Mouse (Mus musculus) mature B cell (primary cell): ENCODE results near the gene Dennd5a.
"Not testable (repeated sequence)": the region's sequence is repeated elsewhere in the genome, so short reads cannot be mapped to it uniquely, and the experiment has no call there.

Experiments used
- in situ Hi-C: fragments of 300-500 bp; cut with MboI; formaldehyde crosslinking; loops from 2 replicates; pipeline ENCODE4 v1.14.3; 2019

The Dennd5a gene

DNA sequence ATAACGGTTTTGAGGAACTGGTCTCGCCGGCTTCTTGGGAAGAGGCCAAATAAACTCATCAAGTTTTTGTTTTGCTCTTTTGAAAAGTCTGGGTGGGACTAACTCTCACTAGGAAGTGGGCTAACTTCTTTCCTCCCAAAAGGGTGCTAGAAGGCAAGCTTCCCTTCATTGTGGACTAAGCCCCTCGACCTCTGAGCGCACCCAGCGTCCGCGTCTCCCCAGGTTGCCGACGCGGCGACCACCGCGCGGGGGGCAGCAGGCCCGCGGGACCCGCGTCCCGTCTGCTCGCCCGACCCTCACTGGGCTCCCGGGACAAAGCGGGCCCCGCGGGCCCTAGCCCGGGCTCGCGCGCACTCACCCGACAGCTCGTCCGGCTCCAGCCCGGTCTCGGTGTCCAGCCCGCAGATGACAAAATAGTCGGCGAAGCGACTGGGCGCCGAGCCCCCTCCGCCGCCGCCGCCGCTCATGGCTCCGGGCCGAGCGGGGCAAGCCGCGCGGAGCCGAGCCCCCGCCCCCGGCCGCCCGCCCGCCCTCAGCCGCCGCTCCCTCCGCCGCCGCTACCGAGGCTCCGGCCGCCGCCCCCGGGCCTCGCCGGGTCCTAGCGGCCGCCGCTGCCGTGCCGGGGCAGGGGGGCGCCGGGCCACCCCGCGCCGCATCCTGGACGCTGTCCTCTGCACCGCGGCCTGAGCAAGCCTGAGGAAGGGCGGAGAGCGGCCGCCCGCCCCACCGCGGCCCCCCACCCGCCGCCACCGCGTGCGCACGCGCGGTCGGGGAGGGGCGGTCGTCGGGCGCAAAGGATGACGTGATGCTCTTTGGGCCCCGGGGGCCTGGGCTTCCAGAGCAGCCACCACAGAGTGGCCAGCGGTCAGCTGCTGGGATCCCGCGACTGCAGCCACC, at the start of gene Dennd5a:
Gene Dennd5a (minus strand): TSS at position 755 of the 897 bp plus-strand sequence.
- in situ Hi-C loops: no loop called here

DNA sequence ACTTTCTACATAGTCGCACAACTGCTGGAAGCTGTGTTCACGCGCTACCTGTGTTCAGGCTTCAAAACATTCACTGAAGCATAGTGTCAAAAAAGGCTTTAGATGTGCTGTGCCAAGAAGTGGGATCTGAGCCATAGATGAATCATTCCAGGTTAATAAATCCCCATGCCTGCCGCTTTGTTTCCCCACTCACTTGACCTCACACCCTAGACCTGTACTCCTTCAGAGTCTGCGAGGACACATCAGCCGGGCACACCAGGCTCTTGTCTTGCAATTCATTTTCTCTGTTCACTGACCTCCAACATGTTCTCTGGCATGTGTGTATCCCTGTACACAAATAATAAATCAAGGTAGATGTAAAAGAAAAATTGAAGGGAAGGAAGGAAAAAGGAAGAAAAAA, 48.8 kb upstream of the Dennd5a start:
- in situ Hi-C loops: no loop called here

DNA sequence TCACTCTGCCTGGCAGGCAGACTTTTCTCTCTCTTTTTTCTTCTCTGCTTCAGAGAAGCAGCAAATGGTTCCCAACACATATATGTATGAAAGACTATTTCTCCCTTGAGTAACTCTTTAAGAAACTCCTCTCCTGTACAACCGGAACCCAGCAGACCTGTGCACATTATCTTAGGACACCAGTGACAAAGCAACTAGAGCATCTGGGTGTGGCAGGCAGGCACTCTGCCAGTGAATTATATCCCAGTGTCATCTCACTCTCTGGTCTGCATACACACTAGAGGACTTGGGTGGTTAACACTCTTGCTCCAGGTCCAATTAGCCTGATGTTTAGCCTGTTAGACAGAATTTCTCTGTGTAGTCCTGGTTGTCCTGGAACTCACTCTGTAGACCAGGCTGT, 48.2 kb upstream of the Dennd5a start:
- in situ Hi-C loops: no loop called here

DNA sequence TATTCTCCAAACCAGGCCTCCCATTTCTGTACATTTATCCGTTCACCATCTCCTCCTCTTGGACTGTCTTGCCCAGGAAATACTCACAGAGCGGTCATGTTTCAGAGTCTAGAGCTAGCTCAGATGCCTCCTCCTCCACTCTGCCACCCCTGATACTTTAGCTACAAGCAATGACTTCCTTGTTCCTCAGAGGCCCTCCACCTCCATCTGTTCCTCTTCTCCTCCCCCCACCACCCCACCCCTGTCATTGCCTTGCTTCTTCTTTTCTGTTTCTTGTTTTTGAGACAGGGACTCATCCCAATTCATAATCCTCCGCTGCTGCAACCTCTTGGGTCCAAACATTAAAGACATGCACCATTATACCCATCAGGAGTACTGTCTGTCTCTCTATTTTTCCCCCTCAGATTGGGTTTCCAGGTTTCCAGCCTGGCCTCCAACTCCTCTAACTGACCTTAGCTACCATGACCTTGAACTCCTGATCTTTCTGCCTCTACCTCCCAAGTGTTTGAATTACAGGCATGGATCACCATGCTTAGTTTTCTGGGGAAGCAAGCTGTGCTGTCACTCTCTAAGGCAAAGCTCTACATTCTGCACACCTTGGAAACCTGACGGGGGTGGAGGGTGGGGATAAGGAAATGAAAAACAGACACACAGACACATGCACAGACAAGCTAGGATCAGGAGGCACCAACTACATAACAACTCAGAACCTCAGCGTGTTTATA, 46.4 kb upstream of the Dennd5a start:
- in situ Hi-C loops: no loop called here

DNA sequence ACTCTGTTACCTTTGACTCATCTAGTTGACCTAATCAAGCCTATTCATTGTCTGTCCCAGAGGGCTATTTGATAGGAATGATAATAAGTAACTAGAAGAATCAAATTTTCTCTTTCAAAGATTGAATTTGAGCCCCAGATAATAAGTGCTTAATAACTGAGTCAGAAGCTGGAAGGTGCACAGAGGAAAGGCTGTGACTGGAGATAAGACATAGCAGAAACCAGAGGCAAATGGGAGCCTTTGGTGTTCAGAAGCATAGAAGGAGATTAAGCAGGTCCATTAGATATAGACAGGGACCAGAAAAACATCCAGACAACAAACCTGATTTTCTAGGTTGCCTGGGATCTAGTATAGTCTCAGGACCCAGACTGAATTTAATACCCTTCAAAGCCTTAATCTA, 45.7 kb upstream of the Dennd5a start:
- in situ Hi-C loops: no loop called here

DNA sequence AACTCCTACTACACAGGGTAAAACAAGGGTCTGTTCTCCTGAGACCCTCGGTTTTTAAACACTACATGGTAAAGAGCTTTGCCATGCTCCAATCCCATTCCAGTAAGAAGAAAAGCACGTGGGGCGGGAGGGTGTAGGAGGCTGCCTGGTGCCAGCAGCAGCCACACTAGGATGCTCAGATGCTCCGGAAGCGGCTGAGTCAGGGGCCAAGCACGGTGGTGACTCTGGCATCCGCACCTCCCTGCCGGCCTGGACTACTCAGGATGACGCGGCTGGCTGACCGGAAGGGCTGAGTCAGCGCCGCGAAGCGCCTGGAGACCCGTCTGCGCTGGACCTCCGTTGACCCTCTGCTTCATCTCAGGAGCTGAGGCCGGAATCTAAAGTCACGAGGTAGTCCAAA, 42.7 kb upstream of the Dennd5a start:
- in situ Hi-C loops: no loop called here

DNA sequence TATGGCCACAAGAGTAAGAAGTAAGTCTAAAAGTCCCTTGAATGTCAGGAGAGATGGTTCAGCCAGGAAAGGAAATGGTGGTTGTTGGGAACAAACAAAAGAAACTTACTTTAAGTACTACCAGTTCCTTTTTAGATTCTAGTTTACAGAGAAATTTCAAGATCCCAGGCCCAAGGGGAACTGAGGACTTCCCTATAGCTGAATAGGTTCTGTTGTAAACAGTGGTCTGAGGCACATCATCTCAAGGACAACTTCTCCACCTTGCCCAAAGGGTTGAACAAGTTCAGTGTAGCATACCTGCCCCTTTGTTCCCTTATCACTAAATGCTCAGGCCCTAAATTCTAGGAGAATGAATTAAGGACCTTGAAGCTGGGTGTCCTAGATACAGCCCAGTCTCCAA, 41.8 kb upstream of the Dennd5a start:
- in situ Hi-C loops: no loop called here

DNA sequence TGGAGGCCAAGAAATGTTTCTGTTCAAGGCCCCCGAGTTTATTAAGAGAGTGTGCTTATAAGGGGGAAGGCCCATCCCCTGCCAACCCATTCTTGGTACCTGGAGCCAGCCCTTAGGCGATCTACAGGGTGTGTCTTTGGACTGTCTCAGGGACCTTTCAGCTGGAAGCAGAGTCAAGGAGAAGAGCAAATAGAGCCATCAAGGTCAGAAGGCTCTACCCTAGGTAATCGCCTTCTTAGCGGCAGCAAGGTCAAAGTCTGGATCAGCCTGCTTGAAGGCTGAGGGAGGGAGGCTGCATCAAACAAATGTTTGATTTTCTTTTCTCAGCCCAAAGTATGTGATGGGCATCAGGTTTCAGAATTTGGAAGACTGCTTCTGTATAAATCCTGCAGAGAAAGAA, 38.1 kb upstream of the Dennd5a start:
- in situ Hi-C loops: no loop called here

DNA sequence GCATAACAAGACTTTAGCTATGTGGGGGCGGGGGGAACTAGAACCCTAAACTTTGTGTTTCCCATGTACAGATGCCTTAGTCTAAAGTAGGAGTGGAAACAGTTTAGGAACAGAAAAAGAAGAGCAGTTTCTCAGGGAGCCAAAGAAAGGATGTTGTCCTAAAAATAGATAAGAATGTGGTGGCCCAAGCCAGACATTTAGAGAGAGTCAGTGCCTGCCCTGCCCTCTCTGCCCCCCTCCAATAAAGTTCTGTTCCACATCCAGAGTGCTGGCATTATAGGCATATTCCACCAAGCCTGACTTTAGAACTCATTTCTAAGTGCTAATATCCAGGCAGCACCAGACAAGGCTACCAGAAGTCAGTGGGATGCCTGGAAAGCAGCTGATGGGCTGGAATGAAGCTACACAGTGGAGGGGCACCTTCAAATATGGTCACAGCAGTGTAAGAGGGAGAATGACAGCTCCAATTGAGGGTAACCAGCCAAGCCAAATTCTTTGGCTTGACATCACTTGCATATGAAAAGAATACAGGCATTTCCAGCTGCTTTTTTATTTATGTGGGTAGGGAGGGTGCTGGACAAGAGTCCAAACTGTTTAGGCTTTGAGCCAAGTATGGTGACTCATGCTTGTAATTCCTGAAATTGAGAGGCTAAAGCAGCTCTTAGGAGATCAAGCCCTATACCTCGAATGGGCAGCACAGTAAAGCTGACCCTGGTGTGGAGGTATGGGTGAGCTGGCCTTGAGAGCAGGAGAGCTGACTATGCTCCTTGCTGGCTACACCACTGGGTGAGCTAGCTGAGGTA, 33.1 kb upstream of the Dennd5a start:
- in situ Hi-C loops: no loop called here

DNA sequence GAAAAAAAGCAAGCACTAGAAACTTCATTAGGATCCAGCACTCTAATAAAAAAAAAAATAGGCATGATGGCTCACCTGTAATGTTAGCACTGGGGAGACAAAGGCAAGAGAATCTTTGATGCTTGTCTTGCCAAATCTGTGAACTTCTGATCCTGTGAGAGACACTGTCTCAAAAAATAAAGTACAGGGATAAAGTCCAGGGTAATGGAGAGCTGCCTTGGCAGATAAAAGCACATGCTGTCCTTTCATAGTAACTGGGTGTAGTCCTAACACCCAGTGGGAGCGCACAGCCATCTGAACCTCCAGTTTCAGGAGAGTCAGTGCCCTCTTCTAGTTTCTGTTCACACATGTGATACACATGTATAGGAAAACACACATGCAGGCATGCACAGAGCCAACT, 31.0 kb upstream of the Dennd5a start:
- in situ Hi-C loops: no loop called here

DNA sequence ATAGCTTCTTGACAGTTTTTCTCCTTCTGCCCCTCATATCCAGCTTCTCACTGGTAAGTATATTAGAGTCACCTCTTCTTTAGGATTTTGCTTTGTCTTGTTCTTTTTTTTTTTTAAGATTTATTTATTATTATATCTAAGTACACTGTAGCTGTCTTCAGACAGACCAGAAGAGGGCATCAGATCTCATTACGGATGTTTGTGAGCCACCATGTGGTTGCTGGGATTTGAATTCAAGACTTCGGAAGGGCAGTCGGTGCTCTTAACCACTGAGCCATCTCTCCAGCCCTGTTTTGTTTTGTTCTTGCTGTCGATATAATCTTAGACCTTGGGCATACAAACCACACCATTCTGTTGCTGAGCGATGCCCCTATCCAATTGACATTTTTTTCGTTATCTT, 26.5 kb upstream of the Dennd5a start, which contains the start of gene Tmem41b:
Gene Tmem41b (minus strand): TSS at position 155 of the 400 bp plus-strand sequence.
- in situ Hi-C loops: not testable (repeated sequence)

DNA sequence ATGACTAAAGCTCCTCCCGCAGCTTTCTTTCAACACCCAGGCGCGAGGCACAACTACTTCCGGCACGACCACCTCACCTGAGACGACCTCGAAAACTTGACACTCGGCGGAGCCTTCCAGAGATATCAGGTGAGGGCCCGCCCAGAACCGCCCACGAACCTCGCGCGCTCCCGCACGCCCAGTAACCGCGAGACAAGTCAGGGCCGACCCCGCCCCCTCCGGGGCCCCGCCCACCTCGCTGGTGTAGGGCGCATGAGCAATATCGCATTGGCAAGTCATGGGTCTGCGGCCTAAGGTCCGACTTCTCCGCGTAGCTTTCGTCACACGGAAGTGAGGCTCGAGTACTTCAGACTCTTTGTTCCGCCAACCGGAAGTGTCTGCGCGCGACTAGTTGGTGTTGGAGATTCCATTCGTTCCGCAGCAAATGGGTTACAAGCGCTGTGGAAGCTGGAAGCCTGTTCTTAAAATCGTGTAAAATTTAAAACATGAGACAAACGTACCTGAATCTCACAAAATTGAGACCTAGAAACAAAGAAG, 25.9 kb upstream of the Dennd5a start:
- in situ Hi-C loops: no loop called here

DNA sequence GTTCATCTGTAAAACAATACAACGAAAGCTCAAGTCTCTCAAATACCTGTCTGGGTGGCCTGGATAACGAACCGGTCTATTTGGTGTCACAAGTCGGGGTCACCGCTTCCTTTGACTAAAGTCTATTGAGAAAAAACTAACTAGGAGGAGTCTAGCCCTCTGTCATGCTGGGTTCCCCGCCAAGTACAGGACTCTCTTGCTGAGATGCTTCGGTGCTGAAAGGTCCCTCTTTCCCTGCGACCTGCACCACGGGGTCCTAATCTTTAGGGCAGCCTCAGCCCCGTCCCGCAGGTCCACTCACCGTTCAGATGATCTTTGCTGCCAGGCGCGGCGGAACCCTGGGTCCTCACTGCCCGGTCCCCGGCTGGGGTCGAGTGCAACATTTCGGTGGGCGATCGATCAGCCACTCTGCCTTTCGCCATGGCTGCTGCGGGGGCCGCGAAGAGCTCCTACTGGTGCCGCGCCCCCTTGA, 25.4 kb upstream of the Dennd5a start:
- in situ Hi-C loops: no loop called here

DNA sequence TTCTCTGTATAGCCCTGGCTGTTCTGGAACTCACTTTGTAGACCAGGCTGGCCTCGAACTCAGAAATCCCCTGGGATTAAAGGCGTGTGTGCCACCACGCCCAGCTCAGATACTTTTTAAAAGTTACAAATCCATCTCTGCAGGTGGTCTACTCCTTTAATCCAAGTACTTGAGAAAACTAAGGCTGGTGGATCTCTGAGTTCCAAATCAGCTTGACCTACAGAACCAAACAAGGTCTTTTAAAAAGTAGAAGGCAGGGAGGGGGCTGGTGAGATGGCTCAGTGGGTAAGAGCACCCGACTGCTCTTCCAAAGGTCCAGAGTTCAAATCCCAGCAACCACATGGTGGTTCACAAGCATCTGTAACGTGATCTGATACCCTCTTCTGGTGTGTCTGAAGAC, 24.3 kb upstream of the Dennd5a start:
- in situ Hi-C loops: not testable (repeated sequence)

DNA sequence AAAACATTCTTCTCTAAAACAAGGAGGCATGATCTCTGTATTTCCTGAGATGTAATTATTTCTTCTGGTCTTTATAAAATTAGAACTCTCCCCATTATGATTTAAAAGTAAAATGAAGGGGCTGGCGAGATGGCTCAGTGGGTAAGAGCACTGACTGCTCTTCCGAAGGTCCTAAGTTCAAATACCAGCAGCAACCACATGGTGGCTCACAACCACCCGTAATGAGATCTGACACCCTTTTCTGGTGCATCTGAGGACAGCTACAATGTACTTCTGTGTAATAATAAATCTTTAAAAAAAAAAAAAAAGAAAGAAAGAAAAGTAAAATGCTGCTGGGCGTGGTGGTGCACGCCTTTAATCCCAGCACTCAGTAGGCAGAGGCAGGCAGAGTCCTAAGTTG, 16.9 kb upstream of the Dennd5a start:
- in situ Hi-C loops: not testable (repeated sequence)

DNA sequence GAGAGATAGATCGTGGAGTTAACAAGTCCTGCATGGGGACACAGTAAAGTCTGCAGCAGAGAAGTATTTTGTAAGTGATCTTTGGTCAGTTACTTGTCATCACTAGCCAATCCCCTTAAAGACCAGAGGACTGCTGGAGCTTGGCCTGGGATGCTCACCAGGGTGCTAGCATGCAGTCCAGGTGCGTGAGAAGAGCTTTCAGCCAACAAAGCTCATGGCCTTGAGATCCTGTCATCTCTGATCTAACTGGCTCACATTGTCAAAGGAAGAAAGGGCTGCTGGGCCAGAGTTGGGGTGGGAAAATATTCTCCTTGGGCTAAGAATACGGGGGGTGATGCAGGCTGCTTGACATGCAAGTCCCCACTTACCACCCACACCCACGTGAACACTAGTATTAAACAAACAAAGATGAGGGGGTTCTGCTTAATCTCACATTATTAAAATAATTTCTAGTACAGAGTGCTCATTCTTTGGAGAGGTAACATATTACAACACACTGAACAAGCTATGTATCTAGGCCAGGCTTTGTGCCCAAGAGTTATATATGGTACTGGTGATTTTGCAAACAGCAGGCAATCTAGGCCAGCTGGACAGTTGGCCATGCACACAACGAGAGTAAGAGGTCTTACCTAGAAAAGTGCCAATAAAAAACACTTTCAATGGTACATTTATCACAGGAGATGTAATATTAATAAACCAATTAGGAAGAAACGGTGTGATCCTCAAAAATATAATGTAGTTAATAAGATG, 15.9 kb upstream of the Dennd5a start:
- in situ Hi-C loops: no loop called here

DNA sequence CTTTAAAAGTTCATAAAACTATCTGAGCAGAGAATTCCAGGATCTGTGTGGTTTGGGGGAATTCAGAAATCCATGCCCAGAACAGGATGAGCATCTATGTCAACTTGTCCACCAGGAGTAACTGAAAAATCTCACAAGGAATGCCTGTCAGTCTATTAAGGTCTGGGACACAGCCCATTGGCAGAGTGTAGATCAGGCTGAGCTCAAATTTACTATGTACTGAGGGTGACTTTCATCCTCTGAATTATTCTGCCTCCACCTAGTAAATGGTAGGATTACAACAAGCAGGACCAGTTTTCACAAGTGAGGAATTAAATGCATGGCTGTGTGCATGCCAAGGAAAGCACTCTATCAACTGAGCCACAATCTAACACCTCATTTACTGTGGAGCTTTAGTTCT, 9.3 kb upstream of the Dennd5a start:
- in situ Hi-C loops: no loop called here

DNA sequence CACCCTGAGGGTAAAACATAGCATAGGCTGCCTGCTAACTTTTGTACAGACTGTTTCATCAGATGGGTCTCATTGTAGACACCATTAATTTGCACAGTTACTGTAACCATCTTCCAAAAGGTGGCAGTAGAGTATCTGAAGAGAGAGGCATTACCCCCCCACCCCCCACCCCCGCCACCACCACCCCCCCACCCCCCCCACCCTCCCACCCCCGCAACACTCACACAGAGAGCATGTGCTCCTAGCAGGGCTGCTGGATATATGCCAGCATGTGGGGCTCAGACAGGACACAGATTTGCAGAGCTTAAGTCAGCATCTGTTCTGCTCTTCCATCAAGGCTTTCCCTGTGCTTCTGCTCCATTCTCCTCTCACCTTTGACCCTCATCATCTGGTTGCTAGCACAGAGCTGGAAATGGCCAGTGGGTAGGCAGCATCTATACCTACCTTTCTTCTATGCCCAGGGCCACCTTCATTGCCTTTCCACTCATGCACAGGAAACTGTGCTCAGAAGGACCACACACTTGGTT, 8.7 kb upstream of the Dennd5a start:
- in situ Hi-C loops: no loop called here

DNA sequence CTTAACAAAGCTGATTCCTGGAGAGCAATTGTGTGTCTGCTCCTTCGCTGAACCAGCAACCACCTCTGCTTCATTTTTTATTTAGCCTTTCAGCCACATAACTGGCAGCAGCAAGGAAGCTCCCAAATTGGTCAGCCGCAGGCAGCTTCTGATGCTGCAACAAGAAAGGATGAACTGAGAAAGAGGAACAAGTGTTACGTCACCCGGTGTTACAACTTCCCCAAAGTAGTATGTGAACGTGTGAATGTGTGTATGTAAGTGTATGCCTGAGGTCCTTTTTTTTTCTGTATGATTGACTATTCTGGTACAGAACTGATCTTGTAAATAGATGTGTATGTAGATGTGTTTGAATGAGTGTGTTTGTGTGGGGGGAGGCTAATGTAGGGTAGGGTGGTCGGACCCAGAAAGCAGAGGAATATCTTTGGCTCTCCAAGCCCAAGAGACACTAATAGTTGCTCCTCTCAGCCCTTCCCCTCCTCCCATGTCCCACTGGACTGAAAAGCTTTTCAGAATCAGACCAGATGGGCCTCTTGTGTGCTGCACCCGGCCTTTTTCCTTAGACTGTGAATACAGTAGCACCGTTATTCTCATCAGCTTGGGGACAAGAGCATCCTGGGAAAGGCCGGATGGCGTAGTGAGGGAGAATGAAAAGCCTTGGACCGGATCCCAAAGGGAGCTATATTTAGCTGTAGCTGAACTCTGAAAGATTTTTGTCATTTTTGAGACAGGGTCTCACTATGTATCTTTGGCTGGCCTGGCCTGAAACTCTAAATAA, 7.7 kb upstream of the Dennd5a start:
- in situ Hi-C loops: no loop called here

DNA sequence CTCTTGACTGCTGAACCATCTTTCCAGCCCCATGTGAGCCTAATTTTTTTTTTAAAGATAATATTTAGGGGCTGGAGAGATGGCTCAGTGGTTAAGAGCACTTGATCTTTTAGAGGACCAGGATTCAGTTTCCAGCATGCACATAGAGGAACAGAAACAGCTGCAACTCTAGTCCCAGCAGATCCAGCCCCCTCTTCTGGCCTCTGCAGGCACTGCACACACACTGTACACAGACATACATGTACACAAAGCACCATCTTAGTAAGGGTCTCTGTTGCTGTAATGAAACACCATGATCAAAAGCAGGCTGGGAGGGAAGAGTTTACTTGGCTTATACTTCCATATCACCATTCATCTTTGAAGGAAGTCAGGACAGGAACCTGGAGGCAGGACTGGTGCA, 5.4 kb upstream of the Dennd5a start:
- in situ Hi-C loops: no loop called here
